Mouse (Mus musculus): ENCODE results near the gene Camkk2.
A peak's percentile ranks its signal among the peaks of the same experiment; 100 is the strongest.

Camkk2 gene

GRCm38 (mm10) chr5:122698701-122699060, 80.5 kb downstream of the Camkk2 start:
- no peak for DNase-seq (ENCODE audit: low read depth)

GRCm38 (mm10) chr5:122698041-122698700, 81.0 kb downstream of the Camkk2 start:
- no peak for DNase-seq (ENCODE audit: low read depth)

GRCm38 (mm10) chr5:122695516-122695915, 83.7 kb downstream of the Camkk2 start:
- DNase-seq (ENCODE audit: low read depth), result no peak

GRCm38 (mm10) chr5:122693431-122694207, 85.6 kb downstream of the Camkk2 start:
- DNase-seq (ENCODE audit: low read depth), result peak; percentile 65

- DNase-seq (ENCODE audit: low read depth), result no peak
Measured at GRCm38 (mm10) chr5:122690486-122690885, 88.7 kb downstream of the Camkk2 start.

- no peak for DNase-seq (ENCODE audit: low read depth)
Measured at GRCm38 (mm10) chr5:122689153-122689552, 90.1 kb downstream of the Camkk2 start.

GRCm38 (mm10) chr5:122687391-122687790, 91.8 kb downstream of the Camkk2 start:
- no peak for DNase-seq (ENCODE audit: low read depth)

GRCm38 (mm10) chr5:122683926-122684325, 95.3 kb downstream of the Camkk2 start:
- DNase-seq (ENCODE audit: low read depth), result no peak

GRCm38 (mm10) chr5:122681276-122681675, 97.9 kb downstream of the Camkk2 start:
- no peak for DNase-seq (ENCODE audit: low read depth)

Data from NIH3T3 (cell line).